Mouse (Mus musculus) embryonic facial prominence, embryonic 15.5 days (tissue): ENCODE results near the gene Ms4a5. TPM values are rescaled to one million over a fixed set of nuclear protein-coding genes. Genes with fewer than 3 reads are reported as not detected.
"Not testable (repeated sequence)": the region's sequence is repeated elsewhere in the genome, so short reads cannot be mapped to it uniquely, and the experiment has no call there.

Experiments
- ATAC-seq: fragments of 200-750 bp; cut with Nextera tagmentation; 2 replicates; pipeline ENCODE4 v1.8.0; 2017; ENCODE audit warnings: low read depth, moderate TSS enrichment; ENCODE audit not compliant: insufficient number of reproducible peaks, low FRiP score, low TSS enrichment
- H3K27ac ChIP-seq: fragments of 300-500 bp; sonication (generic); replicated peaks from 2 replicates; pipeline ENCODE4 v1.5.1; 2015; ENCODE audit warnings: mild to moderate bottlenecking, inconsistent platforms
- H3K27me3 ChIP-seq: fragments of 300-500 bp; sonication (generic); 2 replicates; pipeline ENCODE4 v1.6.1; 2015; ENCODE audit warnings: inconsistent platforms
- H3K36me3 ChIP-seq: fragments of 300-500 bp; sonication (generic); 2 replicates; pipeline ENCODE4 v1.6.1; 2015; ENCODE audit warnings: mild to moderate bottlenecking, inconsistent platforms
- H3K4me1 ChIP-seq: fragments of 300-500 bp; sonication (generic); 2 replicates; pipeline ENCODE4 v1.6.1; 2015; ENCODE audit warnings: inconsistent platforms
- H3K4me2 ChIP-seq: fragments of 300-500 bp; sonication (generic); replicated peaks from 2 replicates; pipeline ENCODE4 v1.6.1; 2015; ENCODE audit warnings: mild to moderate bottlenecking, inconsistent platforms
- H3K4me3 ChIP-seq: fragments of 300-500 bp; sonication (generic); replicated peaks from 2 replicates; pipeline ENCODE4 v1.5.1; 2015; ENCODE audit warnings: mild to moderate bottlenecking, inconsistent platforms
- H3K9ac ChIP-seq: fragments of 300-500 bp; sonication (generic); 2 replicates; pipeline ENCODE4 v1.6.1; 2015; ENCODE audit warnings: inconsistent platforms
- H3K9me3 ChIP-seq: fragments of 300-500 bp; sonication (generic); replicated peaks from 2 replicates; pipeline ENCODE4 v1.6.1; 2016; ENCODE audit warnings: inconsistent platforms
- WGBS: fragments of 180-500 bp; shearing (Covaris S2); methylation state at CpG from one replicate; pipeline ENCODE4 v1.1.7; 2015; 5-methylcytosine and 5-hydroxymethylcytosine counted together
- polyA plus RNA-seq: library from polyadenylated mRNA; unstranded; fragments of >200 nt; fragmentation: Nextera tagmentation; extraction: Ambion mirVana; gene quantifications from 2 replicates; pipeline ENCODE4 v1.2.1, GENCODE M21; 2015

Ms4a5 gene
- not detected in 2 replicates for polyA plus RNA-seq

GRCm38 (mm10) chr19:11283773-11284172 is at the start of gene Ms4a5:
Gene Ms4a5 (minus strand): TSS chr19:11283873.
- no peaks in the 10 kb centered on the region for H3K27me3 ChIP-seq
- H3K4me2 ChIP-seq: no peak within 1 kb of the TSS
- no peaks in the 10 kb centered on the region for H3K9me3 ChIP-seq
- no peak within 1 kb of the TSS for H3K9ac ChIP-seq
- H3K4me3 ChIP-seq: no peak within 1 kb of the TSS
- no peaks in the 10 kb centered on the region for H3K4me1 ChIP-seq
- WGBS: 81% methylated on average over 2 of the region's 2 CpGs
- no peaks in the 10 kb centered on the region for H3K36me3 ChIP-seq
- no peak within 1 kb of the TSS for H3K27ac ChIP-seq
- ATAC-seq: no peak

DNA sequence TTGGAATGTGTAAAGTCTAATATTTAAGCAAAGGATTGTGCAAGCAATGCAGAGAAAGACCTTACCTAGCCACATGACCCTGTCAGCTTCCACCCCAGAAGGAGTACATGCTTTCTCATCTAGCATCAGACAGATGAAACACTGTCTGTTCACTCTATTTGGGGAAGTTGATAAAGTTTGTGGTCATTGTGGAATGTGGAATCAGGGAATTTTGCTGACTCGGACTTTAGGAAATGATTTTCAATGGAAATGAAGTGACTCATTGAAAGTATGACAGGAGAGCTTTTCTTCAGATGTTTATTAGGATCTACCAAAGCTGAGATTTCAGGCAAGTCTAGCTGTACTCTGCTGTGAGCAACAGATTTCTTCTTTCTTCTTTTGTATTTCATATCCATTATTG is 37.5 kb upstream of the Ms4a5 start:
- Histone ChIP-seq H3K27me3 (no peaks in the 10 kb centered on the region), H3K4me3 (no peak overlapping the region), H3K4me2 (no peak overlapping the region), H3K36me3 (no peaks in the 10 kb centered on the region), H3K9ac (no peak overlapping the region), H3K9me3 (no peaks in the 10 kb centered on the region), H3K27ac (no peak overlapping the region), H3K4me1 (no peaks in the 10 kb centered on the region)
- 72% methylated on average over 1 of the region's 1 CpGs for WGBS
- ATAC-seq: no peak

DNA sequence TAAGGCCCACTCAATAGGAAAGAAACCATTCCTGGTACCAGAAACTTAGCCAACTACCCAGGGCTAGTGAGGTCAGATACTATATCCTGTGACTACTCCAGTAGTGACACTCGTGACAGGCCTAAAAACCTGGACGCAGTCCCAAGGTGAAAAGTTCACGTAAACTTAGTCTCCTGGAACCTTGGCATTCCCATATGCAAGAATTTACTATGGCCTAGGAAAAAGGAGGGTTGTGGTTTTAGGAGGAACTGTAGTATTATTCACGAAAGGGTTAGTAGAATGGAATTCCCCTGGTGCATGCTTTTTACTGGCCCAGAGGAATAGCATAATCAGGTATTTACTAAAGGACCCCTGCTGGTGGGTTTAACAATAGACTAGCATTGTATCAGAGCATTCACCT is 33.1 kb upstream of the Ms4a5 start:
- no peak for ATAC-seq

DNA sequence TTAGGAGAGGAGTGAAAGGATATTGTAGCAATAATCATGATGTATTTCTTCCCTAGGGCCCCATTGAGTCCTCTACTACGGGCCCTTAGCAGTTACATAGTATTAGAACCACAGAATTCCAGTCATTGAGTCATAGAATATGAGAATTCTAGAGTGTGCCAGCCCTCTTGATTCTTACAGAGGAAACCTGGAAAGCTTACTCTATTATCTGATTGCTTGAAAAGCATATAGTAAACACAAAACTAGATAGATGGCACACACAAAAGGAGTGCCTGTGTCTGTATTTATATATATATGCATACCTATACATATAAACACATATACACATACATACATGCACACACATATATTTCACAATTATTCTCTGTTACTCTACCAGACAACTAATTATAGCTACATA is 30.7 kb upstream of the Ms4a5 start, which contains the start of gene Ms4a14:
Ms4a14 (minus strand) TSS at position 101 of the 400 bp plus-strand sequence.
- 55% methylated on average over 1 of the region's 1 CpGs for WGBS
- Histone ChIP-seq H3K4me1 (no peaks in the 10 kb centered on the region), H3K27ac (no peak within 1 kb of the TSS), H3K9ac (no peak within 1 kb of the TSS), H3K27me3 (no peaks in the 10 kb centered on the region), H3K4me2 (no peak within 1 kb of the TSS), H3K4me3 (no peak within 1 kb of the TSS), H3K36me3 (no peaks in the 10 kb centered on the region), H3K9me3 (no peaks in the 10 kb centered on the region)
- no peak for ATAC-seq

More for the DNA sequence above, 33.1 kb upstream of the Ms4a5 start:
- no peaks in the 10 kb centered on the region for H3K9me3 ChIP-seq
- H3K9ac ChIP-seq: no peak overlapping the region
- no peak overlapping the region for H3K27ac ChIP-seq
- no peaks in the 10 kb centered on the region for H3K27me3 ChIP-seq
- no peaks in the 10 kb centered on the region for H3K36me3 ChIP-seq
- H3K4me3 ChIP-seq: no peak overlapping the region
- H3K4me2 ChIP-seq: no peak overlapping the region
- 88% methylated on average over 4 of the region's 4 CpGs for WGBS
- H3K4me1 ChIP-seq: no peaks in the 10 kb centered on the region

DNA sequence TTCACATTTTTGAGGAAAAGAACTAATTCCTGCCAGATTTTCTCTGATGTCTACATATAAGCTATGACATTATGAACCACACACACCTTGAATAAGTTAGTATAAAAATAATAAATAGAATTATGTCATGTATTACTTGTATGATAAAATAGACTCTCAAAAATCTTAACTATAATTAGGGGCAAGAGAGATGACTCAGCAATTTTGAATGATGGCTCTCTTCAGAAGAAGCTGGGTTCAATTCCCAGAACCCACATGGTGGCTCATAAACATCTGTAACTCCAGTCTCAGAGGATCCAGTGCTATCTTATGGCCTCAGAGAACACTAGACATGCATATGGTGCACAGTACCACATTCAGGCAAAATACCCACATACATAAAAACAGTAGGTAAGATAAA is 25.2 kb upstream of the Ms4a5 start:
- no peak overlapping the region for H3K27ac ChIP-seq
- H3K4me2 ChIP-seq: no peak overlapping the region
- no peak overlapping the region for H3K4me3 ChIP-seq
- H3K4me1 ChIP-seq: no peaks in the 10 kb centered on the region
- H3K9me3 ChIP-seq: no peaks in the 10 kb centered on the region
- H3K9ac ChIP-seq: no peak overlapping the region
- ATAC-seq: no peak
- no peaks in the 10 kb centered on the region for H3K36me3 ChIP-seq
- no peaks in the 10 kb centered on the region for H3K27me3 ChIP-seq

DNA sequence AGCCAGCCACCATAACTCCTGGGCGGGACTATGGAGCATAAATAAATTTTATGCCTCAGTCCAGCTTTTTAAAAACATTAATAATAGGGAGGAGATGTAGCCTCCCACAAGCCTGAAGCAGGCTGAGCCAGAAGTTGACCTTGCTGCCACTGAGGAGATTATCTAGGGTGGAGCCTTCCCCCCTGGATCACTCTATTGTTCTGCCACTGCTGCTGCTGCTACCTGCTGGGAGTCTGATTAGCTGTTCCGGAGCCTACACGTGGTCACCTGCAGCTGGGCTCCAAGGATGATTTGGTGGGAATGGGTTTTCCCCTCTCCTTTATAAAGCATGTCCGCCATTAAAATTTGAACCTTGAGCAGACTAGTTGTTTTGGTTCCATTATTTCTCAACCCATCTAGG is 15.9 kb upstream of the Ms4a5 start:
- not testable (repeated sequence) for H3K9me3 ChIP-seq, H3K4me2 ChIP-seq, ATAC-seq, H3K9ac ChIP-seq, H3K4me1 ChIP-seq, H3K27ac ChIP-seq, H3K4me3 ChIP-seq, H3K36me3 ChIP-seq, H3K27me3 ChIP-seq
- 39% methylated on average over 4 of the region's 4 CpGs for WGBS

DNA sequence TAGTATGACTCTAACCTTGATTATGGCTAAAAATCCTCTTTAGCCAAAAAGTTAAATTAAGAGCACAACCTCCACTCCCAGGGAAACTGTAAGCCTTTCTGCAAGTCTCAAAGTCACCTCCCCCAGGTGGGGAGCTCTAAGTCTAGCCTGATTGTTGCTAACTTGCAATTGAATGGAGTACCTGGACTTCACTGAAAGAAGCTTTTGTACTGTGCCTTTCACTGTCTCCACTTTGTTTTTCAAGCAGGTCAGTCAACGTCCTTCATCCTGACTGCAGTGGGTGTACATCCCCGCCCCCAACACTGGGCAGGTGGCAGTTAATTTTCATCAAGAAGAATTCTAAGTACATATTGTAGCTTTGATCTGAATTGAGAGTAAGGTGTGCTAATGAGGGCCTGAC is 15.3 kb upstream of the Ms4a5 start:
- Histone ChIP-seq H3K4me1 (no peaks in the 10 kb centered on the region), H3K9me3 (no peaks in the 10 kb centered on the region)

DNA sequence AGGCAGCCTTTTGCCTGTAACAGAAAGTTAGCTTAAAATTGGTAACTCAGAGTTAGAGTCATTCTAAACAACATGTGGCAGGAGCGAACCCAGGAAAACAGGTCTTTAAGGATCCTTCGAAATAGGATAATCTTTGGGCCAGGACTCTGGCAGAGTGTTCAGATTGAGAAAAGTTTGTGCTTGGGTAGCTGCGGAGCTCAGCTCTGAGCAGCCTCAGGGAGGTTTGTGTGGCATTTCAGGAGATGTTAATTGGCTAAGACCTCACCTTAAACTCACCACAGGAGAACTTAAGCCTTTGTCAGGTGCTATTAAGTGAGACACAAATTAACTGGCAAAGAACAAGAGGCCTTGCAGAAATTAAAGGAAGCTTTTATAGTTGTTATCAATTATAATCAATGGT is 9.9 kb upstream of the Ms4a5 start:
- WGBS: 14% methylated on average over 3 of the region's 3 CpGs
- 0 out of 2 replicates have a peak overlapping the region, but pooled peaks have one; percentile 51 for H3K4me2 ChIP-seq

More for the DNA sequence above, 15.3 kb upstream of the Ms4a5 start:
- no peak overlapping the region for H3K27ac ChIP-seq
- no peak overlapping the region for H3K4me3 ChIP-seq
- WGBS: 43% methylated on average over 2 of the region's 2 CpGs
- no peaks in the 10 kb centered on the region for H3K36me3 ChIP-seq
- H3K9ac ChIP-seq: no peak overlapping the region
- H3K27me3 ChIP-seq: no peaks in the 10 kb centered on the region
- H3K4me2 ChIP-seq: no peak overlapping the region
- no peak for ATAC-seq

DNA sequence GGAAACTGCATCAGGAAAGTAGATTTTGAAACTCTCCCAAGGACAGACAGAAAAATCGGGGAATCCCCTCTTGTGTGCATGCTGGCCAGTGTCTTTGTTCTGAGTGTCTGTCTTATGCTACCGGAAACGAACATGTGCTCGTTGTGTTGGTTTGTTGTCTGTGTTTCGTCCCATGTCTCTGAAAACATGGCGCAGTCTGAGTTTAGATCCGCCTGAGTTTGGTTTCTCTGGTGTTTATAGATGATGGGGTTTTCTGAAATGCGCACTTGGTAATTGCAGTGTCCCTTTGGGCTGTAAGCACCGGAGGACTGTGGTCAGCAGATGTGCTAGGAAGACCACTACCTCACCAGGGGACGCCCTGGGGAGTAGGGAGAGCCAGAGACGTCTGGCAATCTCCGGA is 9.3 kb upstream of the Ms4a5 start:
- H3K4me2 ChIP-seq: peak overlapping the region; percentile 51
- peak overlapping the region; percentile 41 for H3K4me3 ChIP-seq
- no peak overlapping the region for H3K9ac ChIP-seq
- peak overlapping the region; percentile 66 for H3K27ac ChIP-seq
- ATAC-seq: no peak
- 9% methylated on average over 12 of the region's 12 CpGs for WGBS
- H3K36me3 ChIP-seq: no peaks in the 10 kb centered on the region
- no peaks in the 10 kb centered on the region for H3K9me3 ChIP-seq
- no peaks in the 10 kb centered on the region for H3K4me1 ChIP-seq
- no peaks in the 10 kb centered on the region for H3K27me3 ChIP-seq

More for the DNA sequence above, 9.9 kb upstream of the Ms4a5 start:
- not testable (repeated sequence) for ATAC-seq, H3K27me3 ChIP-seq, H3K9ac ChIP-seq, H3K27ac ChIP-seq, H3K36me3 ChIP-seq, H3K9me3 ChIP-seq, H3K4me1 ChIP-seq
- H3K4me3 ChIP-seq: peak overlapping the region; percentile 41

DNA sequence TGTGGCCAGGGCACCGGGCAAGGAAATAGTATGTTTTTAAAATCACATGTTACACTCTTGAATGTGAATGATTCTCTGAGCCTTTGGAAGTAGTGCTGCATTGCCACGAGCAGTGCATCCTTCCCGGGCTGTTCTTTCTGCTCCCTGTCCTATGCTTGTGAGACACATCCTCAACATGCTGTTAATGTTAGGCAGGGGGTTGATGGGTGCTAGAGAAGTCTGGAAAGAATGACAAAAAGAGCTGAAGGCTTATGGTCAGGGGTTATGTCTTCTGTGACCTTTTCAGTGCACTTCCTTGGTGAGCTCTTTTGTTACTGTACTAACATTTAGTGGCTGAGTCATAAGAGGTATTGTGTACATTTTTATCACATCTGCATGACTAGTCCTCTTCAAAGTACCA is 3.5 kb downstream of the Ms4a5 start:
- no peaks in the 10 kb centered on the region for H3K9me3 ChIP-seq
- no peaks in the 10 kb centered on the region for H3K36me3 ChIP-seq
- no peaks in the 10 kb centered on the region for H3K27me3 ChIP-seq
- no peak for ATAC-seq
- H3K4me1 ChIP-seq: no peaks in the 10 kb centered on the region
- H3K4me3 ChIP-seq: no peak overlapping the region
- no peak overlapping the region for H3K27ac ChIP-seq
- 75% methylated on average over 3 of the region's 3 CpGs for WGBS
- no peak overlapping the region for H3K9ac ChIP-seq
- no peak overlapping the region for H3K4me2 ChIP-seq

GRCm38 (mm10) chr19:11276431-11276830 is 7.2 kb downstream of the Ms4a5 start:
- no peak overlapping the region for H3K9ac ChIP-seq
- H3K4me3 ChIP-seq: no peak overlapping the region
- H3K36me3 ChIP-seq: no peaks in the 10 kb centered on the region
- ATAC-seq: no peak
- no peak overlapping the region for H3K27ac ChIP-seq
- WGBS: 56% methylated on average over 5 of the region's 5 CpGs
- H3K27me3 ChIP-seq: no peaks in the 10 kb centered on the region
- H3K9me3 ChIP-seq: no peaks in the 10 kb centered on the region
- H3K4me1 ChIP-seq: no peaks in the 10 kb centered on the region
- H3K4me2 ChIP-seq: no peak overlapping the region

DNA sequence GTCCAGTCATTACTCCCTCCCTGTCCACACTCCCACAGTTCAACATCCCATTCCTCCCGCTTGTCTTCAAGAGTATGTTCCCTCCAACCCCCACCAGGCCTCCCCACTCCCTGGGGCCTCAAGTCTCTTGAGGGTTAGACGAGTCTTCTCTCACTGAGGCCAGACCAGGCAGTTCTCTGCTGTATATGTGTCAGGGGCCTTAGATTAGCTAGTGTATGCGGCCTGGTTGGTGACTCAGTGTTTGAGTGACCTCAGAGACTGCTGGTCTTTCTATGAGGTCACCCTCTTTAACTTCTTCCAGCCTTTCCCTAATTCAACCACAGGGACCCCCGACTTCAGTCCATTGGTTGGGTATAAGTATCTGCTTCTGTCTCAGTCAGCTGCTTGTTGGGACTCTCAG is 16.7 kb downstream of the Ms4a5 start:
- no peak overlapping the region for H3K9ac ChIP-seq
- no peaks in the 10 kb centered on the region for H3K27me3 ChIP-seq
- no peaks in the 10 kb centered on the region for H3K4me1 ChIP-seq
- H3K36me3 ChIP-seq: no peaks in the 10 kb centered on the region
- no peak for ATAC-seq
- no peak overlapping the region for H3K4me2 ChIP-seq
- WGBS: 69% methylated on average over 4 of the region's 4 CpGs
- H3K4me3 ChIP-seq: no peak overlapping the region
- H3K9me3 ChIP-seq: no peaks in the 10 kb centered on the region
- H3K27ac ChIP-seq: no peak overlapping the region
